8 mouse cellular contexts compared by ENCODE assay signal in genomic region chr15:102350942-102351291, GRCm38 (mm10). TPM values are rescaled to one million over a fixed set of nuclear protein-coding genes. Genes with fewer than 3 reads are reported as not detected.
DNase-seq lines count a peak whose midpoint lies in the region; ATAC-seq and TF ChIP-seq lines count a peak whose summit lies in the region.

No protein-coding gene starts in this region.

- 0 out of 2 replicates have a peak, but pooled peaks cover 4% of the 10 kb centered on the region for H3K27me3 ChIP-seq in heart, embryonic 16.5 days (ENCODE audit: control insufficient read depth, insufficient read depth, low read length)
- H3K27me3 ChIP-seq in hindbrain, embryonic 16.5 days (replicated peaks; ENCODE audit: control insufficient read depth, insufficient read depth, low read length) = 0 out of 2 replicates have a peak, but pooled peaks cover 1% of the 10 kb centered on the region
- peaks cover 2% of the 10 kb centered on the region; the same call in 1 of the 2 replicates for H3K27me3 ChIP-seq in midbrain, embryonic 14.5 days (ENCODE audit: control insufficient read depth, insufficient read depth, low read length)

- 11% methylated on average over 11 of the region's 11 CpGs for WGBS in heart, embryonic 16.5 days
- 11% methylated on average over 11 of the region's 11 CpGs for WGBS in hindbrain, embryonic 16.5 days
- 12% methylated on average over 11 of the region's 11 CpGs for WGBS in midbrain, embryonic 14.5 days

- no peak for DNase-seq in heart, adult 11 months
- no peak for DNase-seq in midbrain, embryonic 14.5 days
- no peak for DNase-seq in layer of hippocampus, adult 11-12 months (ENCODE audit: low spot score)
- DNase-seq in frontal cortex, postnatal 14 days (ENCODE audit: low spot score in 2 of 2) = no peak
- DNase-seq in embryo, embryonic 9.5 days (ENCODE audit: extremely low spot score) = no peak

- TF ChIP-seq POLR2A in cortical plate, adult 2 months (IDR thresholded peaks at IDR 0.05; ENCODE audit: extremely low read depth, insufficient read depth, low read length) = no peak

- H3K9ac ChIP-seq in heart, embryonic 16.5 days (ENCODE audit: low read length) = peak overlapping the region; percentile 91
- H3K9ac ChIP-seq in hindbrain, embryonic 16.5 days (ENCODE audit: low read depth, low read length) = peak overlapping the region; percentile 58
- peak overlapping the region; percentile 44; the same call in 1 of the 2 replicates for H3K9ac ChIP-seq in midbrain, embryonic 14.5 days (replicated peaks; ENCODE audit: low read length)

- H3K4me2 ChIP-seq in heart, embryonic 16.5 days (ENCODE audit: low read depth, low read length) = peak overlapping the region; percentile 74
- peak overlapping the region; percentile 96 for H3K4me2 ChIP-seq in hindbrain, embryonic 16.5 days (ENCODE audit: low read length)
- H3K4me2 ChIP-seq in midbrain, embryonic 14.5 days (ENCODE audit: low read length) = peak overlapping the region; percentile 94

- no peak for ATAC-seq in heart, embryonic 16.5 days (replicated peaks; ENCODE audit: extremely low read depth, insufficient read depth, low FRiP score)
- ATAC-seq in hindbrain, embryonic 16.5 days = peak; percentile 38; the same call in 1 of the 2 replicates
- ATAC-seq in midbrain, embryonic 14.5 days (ENCODE audit: low FRiP score, low TSS enrichment) = no peak

- peak overlapping the region; percentile 75 for H3K27ac ChIP-seq in heart, embryonic 16.5 days (ENCODE audit: low read length)
- H3K27ac ChIP-seq in cortical plate, adult 2 months (ENCODE audit: insufficient read depth, low read length) = no peak overlapping the region
- peak overlapping the region; percentile 63; the same call in 1 of the 2 replicates for H3K27ac ChIP-seq in hindbrain, embryonic 16.5 days (ENCODE audit: low read depth, low read length)
- no peak overlapping the region for H3K27ac ChIP-seq in midbrain, embryonic 14.5 days (replicated peaks; ENCODE audit: low read depth, low read length)

- peaks cover 17% of the 10 kb centered on the region for H3K4me1 ChIP-seq in heart, embryonic 16.5 days (ENCODE audit: control insufficient read depth, insufficient read depth, low read length)
- peaks cover 4% of the 10 kb centered on the region; the same call in 1 of the 2 replicates for H3K4me1 ChIP-seq in cortical plate, adult 2 months (ENCODE audit: control insufficient read depth, insufficient read depth, low read length)
- peaks cover 16% of the 10 kb centered on the region for H3K4me1 ChIP-seq in hindbrain, embryonic 16.5 days (ENCODE audit: control insufficient read depth, insufficient read depth, low read depth, low read length)
- H3K4me1 ChIP-seq in midbrain, embryonic 14.5 days (ENCODE audit: control insufficient read depth, insufficient read depth, low read length) = peaks cover 13% of the 10 kb centered on the region

- peak overlapping the region; percentile 86 for H3K4me3 ChIP-seq in heart, embryonic 16.5 days (ENCODE audit: low read length)
- peak overlapping the region; percentile 47 for H3K4me3 ChIP-seq in cortical plate, adult 2 months (ENCODE audit: insufficient read depth, low read length)
- peak overlapping the region; percentile 86 for H3K4me3 ChIP-seq in hindbrain, embryonic 16.5 days (ENCODE audit: low read length)
- H3K4me3 ChIP-seq in midbrain, embryonic 14.5 days (replicated peaks; ENCODE audit: low read depth, low read length) = peak overlapping the region; percentile 62

- no peak for TF ChIP-seq CTCF in cortical plate, adult 2 months (IDR thresholded peaks at IDR 0.05; ENCODE audit: extremely low read depth, insufficient read depth, low read length)

- H3K36me3 ChIP-seq in heart, embryonic 16.5 days (ENCODE audit: control insufficient read depth, insufficient read depth) = 0 out of 2 replicates have a peak, but pooled peaks cover 2% of the 10 kb centered on the region
- H3K36me3 ChIP-seq in hindbrain, embryonic 16.5 days (ENCODE audit: control insufficient read depth, insufficient read depth, low read length) = no peaks in the 10 kb centered on the region
- H3K36me3 ChIP-seq in midbrain, embryonic 14.5 days (ENCODE audit: control insufficient read depth, insufficient read depth, low read length) = 0 out of 2 replicates have a peak, but pooled peaks cover 9% of the 10 kb centered on the region

- no peaks in the 10 kb centered on the region for H3K9me3 ChIP-seq in heart, embryonic 16.5 days (replicated peaks; ENCODE audit: control insufficient read depth, low read length)
- H3K9me3 ChIP-seq in hindbrain, embryonic 16.5 days (ENCODE audit: control insufficient read depth, low read length) = no peaks in the 10 kb centered on the region
- H3K9me3 ChIP-seq in midbrain, embryonic 14.5 days (ENCODE audit: control insufficient read depth, low read length) = no peaks in the 10 kb centered on the region

RNA-seq across cellular contexts. Expression of gene Aaas, which starts 0.3 kb away (rescaled TPM):
- polyA plus RNA-seq in heart, embryonic 16.5 days (2015; fragmentation: Nextera tagmentation; extraction: Ambion mirVana) = 49.3 and 55.6 TPM in 2 replicates
- polyA plus RNA-seq in cortical plate, adult 2 months (2012; rRNA removed) = 20.2 and 23.2 TPM in 2 replicates
- polyA plus RNA-seq in hindbrain, embryonic 16.5 days (2015; fragmentation: Nextera tagmentation; extraction: Ambion mirVana) = 36.1 and 38.1 TPM in 2 replicates
- polyA plus RNA-seq in midbrain, embryonic 14.5 days (2014; fragmentation: Nextera tagmentation; extraction: Ambion mirVana) = 27.6 and 30.6 TPM in 2 replicates

RNA-seq across cellular contexts. Expression of gene Sp7, which starts 16.1 kb away (rescaled TPM):
- polyA plus RNA-seq in heart, embryonic 16.5 days (2015; fragmentation: Nextera tagmentation; extraction: Ambion mirVana) = 0.11 and 0.20 TPM in 2 replicates
- polyA plus RNA-seq in cortical plate, adult 2 months (2012; rRNA removed) = 1.6 and 2.3 TPM in 2 replicates
- 0.46 and 1.0 TPM in 2 replicates for polyA plus RNA-seq in hindbrain, embryonic 16.5 days (2015; fragmentation: Nextera tagmentation; extraction: Ambion mirVana)
- 0.21 TPM in 1 of 2 replicates, not detected in the other for polyA plus RNA-seq in midbrain, embryonic 14.5 days (2014; fragmentation: Nextera tagmentation; extraction: Ambion mirVana)

RNA-seq across cellular contexts. Expression of gene Myg1, which starts 19.4 kb away (rescaled TPM):
- polyA plus RNA-seq in heart, embryonic 16.5 days (2015; fragmentation: Nextera tagmentation; extraction: Ambion mirVana) = 56.6 and 67.9 TPM in 2 replicates
- polyA plus RNA-seq in cortical plate, adult 2 months (2012; rRNA removed) = 87.0 and 92.7 TPM in 2 replicates
- polyA plus RNA-seq in hindbrain, embryonic 16.5 days (2015; fragmentation: Nextera tagmentation; extraction: Ambion mirVana) = 88.1 and 99.0 TPM in 2 replicates
- polyA plus RNA-seq in midbrain, embryonic 14.5 days (2014; fragmentation: Nextera tagmentation; extraction: Ambion mirVana) = 80.4 and 89.0 TPM in 2 replicates

RNA-seq across cellular contexts. Expression of gene Pfdn5, which starts 25.0 kb away (rescaled TPM):
- 274 and 277 TPM in 2 replicates for polyA plus RNA-seq in heart, embryonic 16.5 days (2015; fragmentation: Nextera tagmentation; extraction: Ambion mirVana)
- 466 and 495 TPM in 2 replicates for polyA plus RNA-seq in cortical plate, adult 2 months (2012; rRNA removed)
- polyA plus RNA-seq in hindbrain, embryonic 16.5 days (2015; fragmentation: Nextera tagmentation; extraction: Ambion mirVana) = 448 and 464 TPM in 2 replicates
- 562 and 649 TPM in 2 replicates for polyA plus RNA-seq in midbrain, embryonic 14.5 days (2014; fragmentation: Nextera tagmentation; extraction: Ambion mirVana)

RNA-seq across cellular contexts. Expression of gene Espl1, which starts 54.9 kb away (rescaled TPM):
- 18.2 and 21.1 TPM in 2 replicates for polyA plus RNA-seq in heart, embryonic 16.5 days (2015; fragmentation: Nextera tagmentation; extraction: Ambion mirVana)
- 0.52 and 1.6 TPM in 2 replicates for polyA plus RNA-seq in cortical plate, adult 2 months (2012; rRNA removed)
- 4.1 and 6.4 TPM in 2 replicates for polyA plus RNA-seq in hindbrain, embryonic 16.5 days (2015; fragmentation: Nextera tagmentation; extraction: Ambion mirVana)
- polyA plus RNA-seq in midbrain, embryonic 14.5 days (2014; fragmentation: Nextera tagmentation; extraction: Ambion mirVana) = 4.9 and 9.1 TPM in 2 replicates

Comparison
In these comparisons a context has a peak if more than half of its experiments do, and no peak if none do; other contexts are left out.
1. H3K27ac ChIP-seq: peak in heart, embryonic 16.5 days (single experiment) and hindbrain, embryonic 16.5 days (single experiment); none in cortical plate, adult 2 months (single experiment) and midbrain, embryonic 14.5 days (single experiment).
2. Peak in every context shown above with its lines, with median percentiles within 50 percentile points of each other: H3K4me2 ChIP-seq, H3K4me3 ChIP-seq and H3K9ac ChIP-seq.